Mouse (Mus musculus) mammary gland, adult 2 months (tissue): ENCODE data around the gene Nbdy. TPM values are rescaled to one million over a fixed set of nuclear protein-coding genes. Genes with fewer than 3 reads are reported as not detected.

Experiments used
- polyA plus RNA-seq: library from polyadenylated mRNA; depleted of rRNA; stranded (reverse); fragments of >200 nt; gene quantifications from 2 replicates; pipeline ENCODE4 v1.2.3, GENCODE M21; 2012; ENCODE audit warnings: low replicate concordance; rRNA removed

The Nbdy gene
- polyA plus RNA-seq: 33.6 and 41.0 TPM in 2 replicates

GRCm38 (mm10) chrX:153723110-153723916 lies at the start of gene Nbdy:
TSS of gene Nbdy (plus strand) at chrX:153723590.

GRCm38 (mm10) chrX:153695782-153696395 lies 27.5 kb upstream of the Nbdy start, which contains the start of gene Kctd12b:
TSS of gene Kctd12b (minus strand) at chrX:153696391.

Other genes starting within 250 kb of the Nbdy start
- 25.9 and 45.1 TPM in 2 replicates for gene Ubqln2, start 225.4 kb upstream of the Nbdy start, polyA plus RNA-seq
- gene Cypt3, start 165.0 kb upstream of the Nbdy start, polyA plus RNA-seq: not detected in 2 replicates
- 2.5 and 9.4 TPM in 2 replicates for gene Kctd12b, start 27.2 kb upstream of the Nbdy start, polyA plus RNA-seq
- 0.69 and 1.1 TPM in 2 replicates for gene Spin2c, start 108.6 kb downstream of the Nbdy start, polyA plus RNA-seq